Mouse (Mus musculus): ENCODE measurements at regions not wholly inside any gene's neighbourhood (a gene's known extent, or its start where the extent isn't known, plus 50 kb on each side); places are given as distances from the start of the nearest gene placed in this dataset.

- TF ChIP-seq POLR2A (IDR thresholded peaks at IDR 0.05; ENCODE audit: control insufficient read depth in 1 of 2, insufficient read depth in 1 of 2, low read depth in 1 of 2, low read length in 2 of 2, poor library complexity in 1 of 2) (no peak), ZKSCAN1 (IDR thresholded peaks at IDR 0.05; ENCODE audit: low read depth, low read length) (no peak)
Observed at GRCm38 (mm10) chr9:52331748-52332147, 163.4 kb upstream of the Zc3h12c start.
